Mouse (Mus musculus): ENCODE results near the gene Ppfia4. TPM values are rescaled to one million over a fixed set of nuclear protein-coding genes. Genes with fewer than 3 reads are reported as not detected.
A peak's percentile ranks its signal among the peaks of the same experiment; 100 is the strongest.

Ppfia4 gene
- polyA plus RNA-seq, 1 experiment from 2014 or later = 1.5 TPM

- 90% methylated on average over 2 of the region's 2 CpGs for WGBS (ENCODE audit: insufficient replicate concordance)
- no peak for ATAC-seq
- Histone ChIP-seq H3K4me1 (peaks cover 8% of the 10 kb centered on the region), H3K4me3 (no peak overlapping the region), H3K27ac (no peak overlapping the region), H3K27me3 (replicated peaks) (no peaks in the 10 kb centered on the region), H3K4me2 (no peak overlapping the region), H3K36me3 (peaks cover 93% of the 10 kb centered on the region), H3K9me3 (replicated peaks) (no peaks in the 10 kb centered on the region), H3K9ac (no peak overlapping the region)
Observed at GRCm38 (mm10) chr1:134353326-134353725, 20.6 kb upstream of the Ppfia4 start.

DNA sequence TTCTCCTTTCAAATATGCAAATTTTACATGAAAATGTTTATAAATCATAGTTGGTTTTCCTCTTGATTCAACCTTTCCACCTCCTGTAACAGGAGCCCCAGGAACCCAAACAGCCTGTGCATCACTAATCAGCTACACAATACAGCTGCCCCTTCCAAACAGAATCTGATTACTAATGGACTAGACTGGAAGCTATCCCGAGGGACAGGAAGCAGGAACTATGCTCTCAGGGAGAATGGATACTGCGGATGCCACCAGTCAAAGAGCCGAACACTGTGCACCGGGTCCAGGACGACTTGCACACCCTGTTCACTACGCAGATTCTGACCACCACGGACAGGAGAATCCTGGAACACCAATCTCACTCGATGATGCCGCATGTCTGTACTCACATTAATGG lies 15.1 kb upstream of the Ppfia4 start:
- ATAC-seq = no peak
- Histone ChIP-seq H3K4me1 (peaks cover 16% of the 10 kb centered on the region), H3K27ac (no peak overlapping the region), H3K9ac (no peak overlapping the region), H3K4me2 (no peak overlapping the region), H3K27me3 (replicated peaks) (peaks cover 13% of the 10 kb centered on the region), H3K4me3 (no peak overlapping the region), H3K36me3 (peaks cover 66% of the 10 kb centered on the region), H3K9me3 (replicated peaks) (no peaks in the 10 kb centered on the region)
- 88% methylated on average over 9 of the region's 9 CpGs for WGBS (ENCODE audit: insufficient replicate concordance)

DNA sequence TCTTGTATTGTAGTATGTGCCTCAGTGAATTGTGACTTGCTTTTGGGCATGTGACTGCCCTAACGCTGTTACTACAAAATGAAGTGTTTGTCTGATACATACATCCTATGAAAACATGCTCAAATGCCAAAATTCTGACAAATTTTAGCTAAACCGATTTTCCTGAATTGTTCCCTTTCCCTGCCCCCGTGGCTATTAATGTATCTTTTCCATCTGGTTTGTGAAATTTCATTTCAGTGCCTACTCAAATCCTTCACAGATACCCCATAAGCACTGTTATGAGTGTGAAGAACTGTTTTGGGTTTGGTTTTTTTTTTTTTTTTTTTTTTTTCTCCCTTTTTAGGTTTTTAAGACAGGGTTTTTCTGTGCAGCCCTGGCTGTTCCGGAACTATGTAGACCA lies 12.3 kb upstream of the Ppfia4 start:
- Histone ChIP-seq H3K9ac (no peak overlapping the region), H3K27ac (no peak overlapping the region), H3K36me3 (peaks cover 39% of the 10 kb centered on the region), H3K4me3 (peak overlapping the region; percentile 48), H3K4me2 (peak overlapping the region; percentile 74), H3K4me1 (peaks cover 16% of the 10 kb centered on the region), H3K27me3 (replicated peaks) (peaks cover 22% of the 10 kb centered on the region), H3K9me3 (replicated peaks) (no peaks in the 10 kb centered on the region)
- ATAC-seq = no peak
- 76% methylated on average over 4 of the region's 4 CpGs for WGBS (ENCODE audit: insufficient replicate concordance)

- H3K9me3 ChIP-seq (replicated peaks) = no peaks in the 10 kb centered on the region
- H3K27ac ChIP-seq = no peak overlapping the region
- H3K4me3 ChIP-seq = peak overlapping the region; percentile 48
Observed at GRCm38 (mm10) chr1:134344005-134344950, 11.6 kb upstream of the Ppfia4 start.

DNA sequence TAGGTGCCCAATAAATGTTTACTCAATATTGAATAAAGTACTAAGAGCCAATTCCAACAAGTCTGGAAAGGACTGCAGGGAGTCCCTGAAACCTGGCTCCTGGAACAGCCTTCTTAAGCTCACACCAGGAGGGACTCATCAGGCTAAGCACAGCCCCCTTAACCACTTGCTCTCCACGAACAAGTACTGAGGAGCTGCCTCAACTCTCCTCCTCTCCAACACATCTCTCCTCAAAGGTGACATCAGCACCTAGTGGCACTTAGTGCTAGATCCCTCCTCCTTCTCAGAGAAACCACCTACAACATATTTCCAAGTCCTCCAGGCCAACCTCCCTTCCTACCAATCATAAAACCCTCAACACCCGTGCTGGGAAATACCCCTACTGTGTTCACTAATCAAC lies 10.8 kb upstream of the Ppfia4 start:
- no peak for ATAC-seq
- Histone ChIP-seq H3K4me1 (peaks cover 16% of the 10 kb centered on the region), H3K9ac (no peak overlapping the region), H3K4me3 (peak overlapping the region; percentile 48; the same call in 1 of the 2 replicates), H3K27me3 (replicated peaks) (peaks cover 22% of the 10 kb centered on the region), H3K4me2 (peak overlapping the region; percentile 74), H3K27ac (no peak overlapping the region), H3K36me3 (peaks cover 26% of the 10 kb centered on the region), H3K9me3 (replicated peaks) (no peaks in the 10 kb centered on the region)
- WGBS (ENCODE audit: insufficient replicate concordance) = 9% methylated on average over 2 of the region's 2 CpGs

More at GRCm38 (mm10) chr1:134344005-134344950, 11.6 kb upstream of the Ppfia4 start:
- WGBS (ENCODE audit: insufficient replicate concordance) = 3% methylated on average over 53 of the region's 54 CpGs
- Histone ChIP-seq H3K36me3 (peaks cover 31% of the 10 kb centered on the region), H3K4me1 (peaks cover 16% of the 10 kb centered on the region), H3K9ac (peak overlapping the region; percentile 62), H3K27me3 (replicated peaks) (peaks cover 22% of the 10 kb centered on the region), H3K4me2 (peak overlapping the region; percentile 74)
- ATAC-seq = peak; percentile 94

DNA sequence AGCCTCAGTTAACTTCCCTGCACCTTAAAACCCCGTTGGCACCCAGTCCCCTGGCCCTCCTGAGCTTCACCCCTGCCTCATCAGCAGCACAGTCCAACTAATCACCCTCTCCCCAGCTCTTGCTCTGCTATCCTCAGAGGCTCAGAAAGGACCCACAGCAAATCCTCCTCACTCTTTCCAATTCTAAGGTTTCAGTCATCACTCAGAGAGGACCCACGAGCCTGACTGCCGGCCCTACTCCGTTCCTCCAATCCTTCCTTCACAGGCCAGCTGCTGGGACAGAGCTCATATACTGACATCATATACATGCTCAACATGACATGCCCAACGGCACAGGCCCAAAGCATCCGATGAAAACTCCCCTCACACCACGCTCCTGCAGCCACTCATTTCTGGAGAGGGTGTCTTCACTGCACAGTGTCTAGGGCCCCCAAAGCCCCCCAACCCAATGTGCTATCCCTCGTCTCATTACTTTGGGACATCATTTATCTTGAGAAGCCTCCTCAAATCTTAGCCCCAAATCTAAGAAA lies 10.1 kb upstream of the Ppfia4 start:
- H3K4me3 ChIP-seq = no peak overlapping the region
- H3K27ac ChIP-seq = no peak overlapping the region
- no peak for ATAC-seq
- H3K4me2 ChIP-seq = no peak overlapping the region
- H3K9ac ChIP-seq = no peak overlapping the region
- H3K36me3 ChIP-seq = peaks cover 24% of the 10 kb centered on the region
- 71% methylated on average over 8 of the region's 8 CpGs for WGBS (ENCODE audit: insufficient replicate concordance)
- H3K4me1 ChIP-seq = peaks cover 16% of the 10 kb centered on the region
- H3K27me3 ChIP-seq (replicated peaks) = peaks cover 22% of the 10 kb centered on the region
- H3K9me3 ChIP-seq (replicated peaks) = no peaks in the 10 kb centered on the region

GRCm38 (mm10) chr1:134342278-134342664 lies 9.5 kb upstream of the Ppfia4 start:
- H3K4me1 ChIP-seq = peaks cover 16% of the 10 kb centered on the region
- H3K4me2 ChIP-seq = no peak overlapping the region
- H3K36me3 ChIP-seq = peaks cover 18% of the 10 kb centered on the region
- no peaks in the 10 kb centered on the region for H3K9me3 ChIP-seq (replicated peaks)
- no peak overlapping the region for H3K9ac ChIP-seq
- no peak overlapping the region for H3K27ac ChIP-seq
- H3K4me3 ChIP-seq = no peak overlapping the region
- no peak for ATAC-seq
- 58% methylated on average over 2 of the region's 2 CpGs for WGBS (ENCODE audit: insufficient replicate concordance)
- H3K27me3 ChIP-seq (replicated peaks) = peaks cover 22% of the 10 kb centered on the region

DNA sequence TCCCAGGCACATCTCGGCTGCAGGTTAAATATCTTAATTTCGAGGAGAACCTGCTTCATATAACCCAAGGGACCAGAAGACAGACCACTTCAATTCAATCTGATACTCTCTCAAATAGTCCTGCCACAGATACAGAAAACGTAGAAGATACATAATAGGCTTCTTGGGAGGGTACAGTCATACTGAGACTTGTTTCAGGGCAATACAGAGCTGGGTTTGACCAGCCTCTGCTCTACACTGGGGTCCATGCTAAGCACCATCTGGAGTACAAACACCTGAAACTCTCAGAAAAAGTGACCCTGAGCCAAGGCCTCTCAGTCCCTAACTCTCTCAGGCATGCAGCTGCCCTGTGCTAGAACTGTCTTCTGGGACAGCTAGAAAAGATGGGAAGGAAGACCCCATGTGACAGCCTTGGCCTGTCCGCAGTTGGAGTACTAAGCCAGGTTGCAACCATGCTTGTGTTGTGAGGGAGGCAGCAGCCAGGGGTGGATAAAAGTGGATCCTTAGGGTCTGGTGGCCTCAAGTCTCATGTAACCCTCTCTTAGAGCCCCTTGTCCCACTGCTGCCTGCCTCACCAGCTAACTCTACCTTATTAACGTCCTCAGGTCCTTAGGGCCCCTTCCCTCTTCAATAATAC lies 9.0 kb upstream of the Ppfia4 start:
- Histone ChIP-seq H3K9me3 (replicated peaks) (no peaks in the 10 kb centered on the region), H3K4me2 (no peak overlapping the region), H3K27me3 (replicated peaks) (peaks cover 22% of the 10 kb centered on the region), H3K27ac (no peak overlapping the region), H3K4me3 (no peak overlapping the region), H3K36me3 (peaks cover 14% of the 10 kb centered on the region), H3K9ac (no peak overlapping the region), H3K4me1 (peaks cover 16% of the 10 kb centered on the region)
- ATAC-seq = no peak
- 67% methylated on average over 5 of the region's 5 CpGs for WGBS (ENCODE audit: insufficient replicate concordance)

GRCm38 (mm10) chr1:134339757-134340619 lies 7.3 kb upstream of the Ppfia4 start:
- H3K9me3 ChIP-seq (replicated peaks) = no peaks in the 10 kb centered on the region

GRCm38 (mm10) chr1:134339162-134339561 lies 6.4 kb upstream of the Ppfia4 start:
- Histone ChIP-seq H3K27ac (no peak overlapping the region), H3K4me2 (no peak overlapping the region), H3K36me3 (no peaks in the 10 kb centered on the region), H3K4me3 (no peak overlapping the region), H3K9ac (no peak overlapping the region), H3K4me1 (peaks cover 29% of the 10 kb centered on the region), H3K9me3 (replicated peaks) (no peaks in the 10 kb centered on the region), H3K27me3 (replicated peaks) (peaks cover 29% of the 10 kb centered on the region)
- ATAC-seq = no peak
- 89% methylated on average over 7 of the region's 7 CpGs for WGBS (ENCODE audit: insufficient replicate concordance)

More at GRCm38 (mm10) chr1:134339757-134340619, 7.3 kb upstream of the Ppfia4 start:
- Histone ChIP-seq H3K4me1 (peaks cover 29% of the 10 kb centered on the region), H3K27me3 (replicated peaks) (peaks cover 32% of the 10 kb centered on the region), H3K4me2 (no peak overlapping the region), H3K27ac (no peak overlapping the region), H3K4me3 (no peak overlapping the region), H3K36me3 (no peaks in the 10 kb centered on the region), H3K9ac (no peak overlapping the region)
- no peak for ATAC-seq
- 78% methylated on average over 18 of the region's 18 CpGs for WGBS (ENCODE audit: insufficient replicate concordance)

GRCm38 (mm10) chr1:134336958-134337710 lies 4.4 kb upstream of the Ppfia4 start:
- WGBS (ENCODE audit: insufficient replicate concordance) = 67% methylated on average over 11 of the region's 11 CpGs
- no peak for ATAC-seq
- no peaks in the 10 kb centered on the region for H3K9me3 ChIP-seq (replicated peaks)
- no peaks in the 10 kb centered on the region for H3K36me3 ChIP-seq
- no peak overlapping the region for H3K27ac ChIP-seq
- H3K4me3 ChIP-seq = no peak overlapping the region
- H3K4me1 ChIP-seq = peaks cover 40% of the 10 kb centered on the region
- no peak overlapping the region for H3K9ac ChIP-seq
- no peak overlapping the region for H3K4me2 ChIP-seq
- peaks cover 18% of the 10 kb centered on the region; the same call in 1 of the 2 replicates for H3K27me3 ChIP-seq (replicated peaks)

Data from liver, embryonic 12.5 days (tissue).